Mouse (Mus musculus) right cerebral cortex, postnatal 36 days (tissue): ENCODE measurements around the gene Zer1.

Source experiments
- DNase-seq, 2 experiments: peaks; one replicate each; pipeline ENCODE4 v3.0.0; 2022; ENCODE audit warnings: low spot score in 2 of 2, mixed read lengths in 1 of 2

Gene Zer1

GRCm38 (mm10) chr2:30128789-30129188 is 4.4 kb upstream of the Zer1 start:
- no peak for DNase-seq

DNA sequence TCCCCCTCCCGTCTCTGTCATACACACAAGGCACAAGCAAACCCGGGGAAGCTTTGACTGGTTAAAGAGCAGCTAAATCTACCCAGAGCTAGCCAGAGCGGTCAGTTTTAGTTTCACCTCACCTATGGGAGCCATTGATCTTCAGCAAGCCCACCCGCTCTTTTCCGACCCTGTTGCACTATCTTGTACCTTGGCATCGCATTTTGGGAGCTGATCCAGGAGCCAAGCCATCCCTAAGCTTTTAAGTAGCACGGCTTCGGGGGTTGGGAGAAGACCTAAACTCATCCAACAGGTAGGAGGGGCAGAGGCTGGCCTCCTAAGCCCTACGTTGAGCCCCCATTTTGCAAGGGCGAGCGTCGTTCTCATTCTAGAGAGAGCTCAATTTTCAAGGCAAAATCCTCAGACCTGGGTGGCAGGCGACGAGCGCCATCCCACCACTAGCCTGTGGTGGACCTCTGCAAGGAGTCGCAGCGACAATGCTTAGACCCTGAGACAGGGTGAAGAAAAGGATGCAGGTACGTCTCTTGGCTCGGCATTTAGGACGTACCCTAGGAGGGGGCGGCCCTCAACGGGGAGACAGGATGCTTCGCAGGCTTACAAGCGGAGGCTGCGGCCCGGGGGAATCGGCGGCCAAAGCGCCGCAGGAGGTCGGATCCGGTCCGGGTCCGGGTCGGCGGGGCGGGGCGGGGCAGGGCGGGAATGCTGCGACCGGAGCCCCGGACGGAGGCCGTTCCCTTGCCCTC is 485 bp downstream of the Zer1 start:
- peak in 1 of 2 experiments; percentile 25 for DNase-seq

GRCm38 (mm10) chr2:30122766-30123165 is 1.6 kb downstream of the Zer1 start:
- DNase-seq: no peak

DNA sequence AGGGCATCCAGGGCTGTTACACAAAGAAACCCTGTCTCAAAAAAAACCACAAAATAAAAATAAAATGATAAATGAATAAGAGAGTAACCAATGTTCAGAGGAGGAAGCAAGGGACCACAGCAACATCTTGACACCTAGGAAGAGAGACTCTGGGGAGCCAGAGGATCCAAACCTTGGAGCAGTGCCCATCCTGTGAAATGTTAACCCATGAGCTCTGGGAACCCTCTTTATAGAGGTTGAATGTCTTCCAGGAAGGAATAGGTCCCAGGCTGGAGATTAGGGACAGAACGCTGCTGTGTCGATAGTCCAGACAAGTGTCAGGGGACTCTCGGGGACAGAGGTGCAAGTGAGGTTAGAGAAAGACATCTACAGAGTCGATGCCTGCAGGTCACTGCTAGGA is 4.1 kb downstream of the Zer1 start:
- no peak for DNase-seq

DNA sequence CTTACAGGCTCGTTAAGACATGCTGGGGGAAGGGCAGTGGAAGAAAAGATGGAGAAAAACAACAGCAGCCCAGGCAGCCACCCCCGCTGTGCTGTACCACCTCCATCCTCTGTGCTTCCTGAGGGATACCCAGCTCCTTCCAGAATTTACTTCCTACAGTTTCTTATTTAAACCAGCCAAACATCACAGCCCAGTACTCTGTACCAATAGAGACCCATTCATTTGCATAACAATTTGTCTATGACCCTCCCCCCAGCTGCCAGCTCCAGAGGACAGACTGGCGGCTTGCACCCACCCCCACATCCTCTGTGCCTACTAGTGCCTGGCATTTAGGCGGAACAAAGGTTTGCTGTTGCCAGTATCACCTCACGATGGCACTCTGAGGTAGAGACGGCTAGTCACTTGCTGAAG is 4.7 kb downstream of the Zer1 start:
- DNase-seq: peak; percentile 80 to 85

DNA sequence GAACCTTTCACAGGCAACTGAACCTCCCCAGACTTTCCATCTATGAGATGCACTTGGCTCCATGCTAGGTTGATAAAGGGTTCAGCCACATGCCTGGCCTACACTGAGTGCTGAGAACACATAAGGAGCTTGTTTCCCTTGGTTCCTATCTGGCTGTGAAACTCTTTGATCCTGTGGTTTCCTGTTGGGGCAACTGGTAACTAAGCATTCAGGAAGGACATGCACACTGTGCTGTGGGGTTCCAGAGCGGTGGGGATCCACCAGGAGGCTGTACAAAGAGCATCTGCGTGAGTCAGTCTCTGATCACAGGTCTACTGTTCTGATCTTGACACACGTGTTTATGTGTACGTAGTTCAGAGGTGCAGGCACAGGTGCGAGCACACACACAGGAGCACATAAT is 11.8 kb downstream of the Zer1 start:
- no peak for DNase-seq

DNA sequence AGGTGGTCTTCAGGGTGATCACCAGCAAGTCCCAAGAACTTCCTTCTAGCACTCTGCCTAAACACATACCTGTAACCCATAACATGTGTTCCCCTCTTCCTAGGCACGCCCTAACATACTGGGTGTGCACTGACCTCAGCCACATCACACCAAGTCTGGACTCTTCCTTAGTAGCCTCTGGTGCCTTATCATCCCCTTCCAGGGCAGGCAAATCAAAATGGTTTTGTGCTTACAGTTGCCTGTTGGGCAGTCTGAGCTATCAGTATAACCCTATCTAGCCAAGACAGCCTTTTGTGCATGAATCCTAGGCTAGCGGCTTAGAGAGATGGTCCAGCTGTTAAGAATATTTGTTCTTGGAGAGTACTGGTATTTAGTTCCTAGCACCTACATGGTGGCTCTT is 12.9 kb downstream of the Zer1 start:
- DNase-seq: no peak

GRCm38 (mm10) chr2:30108260-30108659 is 16.1 kb downstream of the Zer1 start:
- DNase-seq: no peak

DNA sequence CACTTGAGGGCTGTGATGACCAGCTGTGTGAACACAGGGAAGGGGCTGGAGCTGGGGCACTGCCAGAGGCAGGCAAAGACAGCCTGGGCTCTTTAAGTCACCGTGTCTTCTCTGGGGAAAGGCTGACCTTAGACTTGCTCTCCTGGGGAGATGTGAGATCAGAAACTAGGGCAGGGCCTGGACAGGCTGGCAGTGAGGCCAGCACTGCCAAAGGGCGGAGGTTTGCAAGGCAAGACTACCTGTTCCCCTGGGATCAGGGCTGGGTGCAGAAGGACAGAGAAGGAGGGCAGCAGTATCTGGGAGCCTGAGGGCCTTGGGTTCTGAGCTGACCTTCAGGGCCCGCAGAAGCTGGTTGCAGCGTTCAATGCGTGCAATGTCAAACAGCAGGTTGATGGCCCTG is 16.7 kb downstream of the Zer1 start:
- no peak for DNase-seq

DNA sequence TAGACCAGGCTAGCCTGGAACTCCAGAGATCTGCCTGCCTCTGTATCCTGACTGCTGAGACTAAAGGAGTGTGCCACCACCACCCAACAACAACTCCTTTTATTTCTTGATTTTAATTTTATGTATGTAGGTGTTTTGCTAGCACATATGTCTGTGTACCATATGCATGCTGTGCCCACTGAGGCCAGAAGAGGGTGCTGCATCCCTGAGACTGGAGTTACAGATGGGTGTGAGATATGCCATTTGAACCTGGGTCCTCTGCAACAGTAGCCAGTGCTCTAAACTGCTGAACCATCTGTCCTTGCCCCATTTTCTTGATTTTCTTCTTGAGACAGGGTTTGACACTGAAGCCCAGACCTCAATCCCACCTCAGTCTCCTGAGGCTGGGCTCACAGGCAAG is 18.0 kb downstream of the Zer1 start:
- DNase-seq: no peak

DNA sequence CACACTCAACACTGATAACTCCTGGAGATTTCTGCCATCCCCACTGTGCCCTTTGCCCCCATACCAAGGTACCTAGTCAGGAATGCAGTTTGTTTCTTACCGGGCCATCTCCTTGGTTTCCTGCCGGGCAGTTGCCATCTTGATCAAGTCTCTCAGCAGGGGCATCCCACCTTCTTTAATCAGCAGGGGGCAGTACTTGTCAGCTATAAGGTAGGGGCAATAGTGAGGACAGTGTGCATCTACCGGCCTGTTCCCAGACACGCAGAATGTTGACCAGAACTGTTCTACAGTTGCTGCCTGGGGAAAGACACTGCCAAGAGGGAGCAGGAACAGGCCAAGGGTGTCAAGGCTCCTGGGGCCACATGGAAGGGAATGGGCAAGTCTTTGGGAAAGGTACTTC is 24.2 kb downstream of the Zer1 start:
- no peak for DNase-seq

DNA sequence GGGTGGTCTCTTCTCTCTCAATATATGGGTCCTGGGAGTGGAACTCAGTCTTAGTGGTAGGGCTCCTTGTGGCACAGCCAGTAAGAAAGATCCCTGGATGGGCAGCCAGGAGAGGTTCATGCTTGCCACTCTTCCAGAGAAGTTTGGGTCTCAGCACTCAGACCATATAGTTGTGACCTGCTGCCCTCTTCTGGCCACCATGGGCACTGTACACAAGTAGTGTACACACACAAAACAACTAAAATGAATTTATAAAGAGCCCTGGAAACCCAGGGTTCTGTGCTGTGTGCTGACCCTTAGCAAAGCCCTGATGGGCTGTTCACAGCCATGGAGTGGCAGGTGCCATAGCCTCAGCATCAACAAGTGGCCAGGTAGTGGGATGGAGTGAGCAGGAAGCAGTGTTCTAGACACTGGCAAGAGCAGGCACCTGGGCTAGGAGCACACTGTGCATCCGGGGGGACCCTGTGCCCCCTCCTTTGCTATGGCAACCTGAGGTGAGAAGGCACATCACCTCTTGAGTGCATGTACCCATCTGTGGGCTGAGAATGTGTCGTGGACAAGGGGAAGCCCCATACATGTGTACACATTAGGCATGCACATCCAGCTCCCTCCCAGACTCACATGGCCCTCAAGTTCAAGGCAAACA is 28.4 kb downstream of the Zer1 start:
- no peak for DNase-seq

GRCm38 (mm10) chr2:30094208-30094588 is 30.2 kb downstream of the Zer1 start:
- DNase-seq: no peak

GRCm38 (mm10) chr2:30093471-30094207 is 30.7 kb downstream of the Zer1 start, which contains the start of gene Zdhhc12:
TSS of gene Zdhhc12 (minus strand) at chr2:30093648.
- peak; percentile 91 to 92 for DNase-seq

DNA sequence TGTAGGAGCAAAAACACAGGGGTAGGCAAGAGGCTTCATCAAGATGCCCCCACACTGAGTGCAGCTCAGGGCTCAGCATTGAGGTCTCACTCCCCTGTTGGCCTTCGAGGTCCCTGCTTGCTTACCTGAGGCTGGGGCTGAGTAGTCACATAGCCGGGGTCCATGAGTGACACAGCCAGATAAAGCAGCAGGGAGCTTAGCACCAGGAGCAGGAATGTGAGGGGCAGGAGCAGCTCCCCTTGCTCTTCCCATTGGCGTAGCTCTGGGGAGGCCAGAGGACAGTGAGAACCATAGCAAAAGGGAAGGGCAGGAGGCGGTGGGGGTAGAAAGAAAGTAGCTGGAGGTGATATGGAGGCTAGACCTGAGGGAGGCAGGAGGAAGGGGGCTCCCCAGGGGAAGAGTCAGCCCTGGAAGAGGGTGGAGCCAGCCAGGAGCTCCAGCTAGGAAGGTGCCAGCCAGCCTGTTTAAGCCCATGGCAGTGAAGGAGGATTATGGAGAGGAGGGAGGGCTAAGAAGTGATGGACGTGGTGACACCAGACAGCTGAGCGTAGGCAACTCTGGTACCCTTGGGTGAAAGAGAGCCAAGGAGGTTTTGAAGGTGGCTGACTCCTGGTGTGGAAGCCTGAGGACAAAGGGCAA is 32.0 kb downstream of the Zer1 start:
- DNase-seq: no peak

DNA sequence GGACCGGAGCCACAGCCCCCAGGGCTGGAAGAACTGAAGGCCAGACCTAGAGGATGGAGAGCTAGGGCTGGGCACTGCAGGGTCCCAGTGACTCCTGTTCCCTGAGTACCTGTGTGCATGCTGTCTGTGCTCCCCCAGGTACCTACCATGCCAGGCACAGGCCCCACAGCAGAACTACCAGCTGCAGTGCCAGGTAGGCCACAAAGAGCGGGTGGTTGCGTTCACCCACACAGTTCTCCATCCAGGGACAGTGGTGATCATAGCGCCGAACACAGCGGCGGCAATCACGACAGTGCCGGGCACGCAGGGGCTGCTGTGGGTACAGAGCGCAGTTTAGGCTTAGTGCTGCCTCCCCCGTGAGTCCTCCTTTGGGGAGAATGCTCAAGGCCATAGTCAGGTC is 32.9 kb downstream of the Zer1 start:
- DNase-seq: no peak

DNA sequence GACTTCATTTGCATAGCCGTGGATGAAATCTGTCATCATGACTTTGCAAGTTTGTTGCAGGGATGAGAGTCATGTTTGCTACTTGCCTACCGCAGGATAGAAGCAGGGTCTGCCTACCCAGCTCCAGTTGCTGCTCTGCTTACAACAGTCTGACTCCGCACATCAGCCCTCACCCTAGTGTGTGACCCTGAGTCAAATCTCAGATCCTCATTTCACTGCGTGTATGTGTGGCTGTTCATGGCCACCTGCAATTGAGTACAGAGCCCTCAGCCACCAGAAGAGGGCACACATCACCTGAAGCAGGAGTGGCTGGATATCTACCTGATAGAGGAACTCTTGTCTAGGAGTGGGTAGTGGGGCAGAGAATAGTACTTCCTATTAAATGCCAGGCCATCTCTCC is 37.1 kb downstream of the Zer1 start:
- DNase-seq: no peak

- DNase-seq: no peak
These were observed 39.8 kb downstream of the Zer1 start for GRCm38 (mm10) chr2:30084632-30085031.

- no peak for DNase-seq
These were observed 40.3 kb downstream of the Zer1 start for GRCm38 (mm10) chr2:30084113-30084512.

DNA sequence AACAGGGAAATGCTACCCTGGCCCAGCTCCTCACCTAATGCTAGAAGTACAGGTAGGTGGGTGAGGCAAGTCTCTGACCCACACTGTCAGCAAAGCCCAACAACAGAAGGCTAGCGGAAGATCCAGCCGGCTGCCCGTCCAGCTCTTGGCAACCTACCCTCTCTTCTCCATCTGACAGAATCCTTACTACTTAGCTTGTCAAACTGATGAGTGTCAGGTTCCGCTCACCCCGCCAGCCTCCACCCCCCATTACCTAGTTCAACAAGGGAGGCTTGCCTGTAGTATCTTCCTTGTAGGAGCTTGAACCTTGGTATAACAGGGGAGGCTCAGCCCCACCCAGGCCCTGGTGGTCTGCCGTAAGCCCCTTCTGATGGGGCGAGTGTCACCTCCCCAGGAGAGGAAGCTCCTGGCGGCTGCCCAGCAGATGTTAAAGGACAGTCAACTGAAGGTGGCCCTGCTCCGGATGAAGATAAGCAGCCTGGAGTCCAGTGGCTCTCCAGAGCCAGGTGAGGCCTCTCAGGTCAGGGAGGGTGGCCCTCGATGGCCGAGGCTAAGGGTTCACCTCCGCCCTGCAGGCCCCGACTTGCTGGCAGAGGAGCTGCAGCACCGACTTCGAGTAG is 44.1 kb downstream of the Zer1 start:
- DNase-seq: no peak

DNA sequence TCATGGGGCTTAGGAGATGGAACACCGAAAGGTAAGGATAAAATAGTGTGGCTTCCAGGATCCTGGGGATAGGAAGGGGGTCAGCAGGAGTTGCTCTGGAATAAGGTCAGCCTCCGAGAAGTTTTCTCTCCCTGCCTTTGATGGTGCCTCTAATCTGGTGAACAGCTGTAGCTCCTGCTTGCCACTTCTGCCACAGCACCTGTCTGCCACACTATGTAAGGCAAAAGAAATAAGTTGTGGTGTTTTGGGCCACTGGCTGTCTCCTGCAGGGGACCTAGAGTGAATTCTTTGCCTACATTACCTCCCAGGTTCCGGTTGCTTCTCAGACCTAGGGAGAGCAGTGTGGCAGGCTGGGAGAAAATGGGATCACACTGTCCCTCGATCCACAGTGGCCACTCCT is 45.6 kb downstream of the Zer1 start:
- DNase-seq: no peak

DNA sequence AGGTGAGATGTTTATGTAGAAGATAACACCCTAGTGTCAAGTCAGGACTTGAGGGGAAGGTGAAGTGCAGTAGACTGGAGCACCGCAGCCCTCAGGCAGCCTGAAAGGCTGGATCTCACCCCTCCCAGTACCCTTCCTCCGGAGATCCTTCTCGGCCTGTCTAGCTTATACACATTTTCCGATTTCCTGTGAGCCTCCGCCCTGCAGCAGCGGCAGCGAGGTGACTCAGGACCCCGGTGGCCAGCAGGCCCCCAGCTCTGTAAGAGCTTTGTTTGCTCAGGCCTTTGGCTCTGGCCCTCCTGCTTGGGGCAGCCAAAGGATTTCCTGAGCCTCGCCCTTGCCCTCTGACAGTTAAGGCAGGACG is 46.1 kb downstream of the Zer1 start:
- no peak for DNase-seq
